Mouse (Mus musculus): ENCODE results near the gene Klra4. TPM values are rescaled to one million over a fixed set of nuclear protein-coding genes. Genes with fewer than 3 reads are reported as not detected.
"Not testable (repeated sequence)": the region's sequence is repeated elsewhere in the genome, so short reads cannot be mapped to it uniquely, and the experiment has no call there.

The Klra4 gene
- polyA plus RNA-seq (2012; ENCODE audit: insufficient read depth, insufficient read length, low replicate concordance, missing spikeins): not detected in 2 replicates

DNA sequence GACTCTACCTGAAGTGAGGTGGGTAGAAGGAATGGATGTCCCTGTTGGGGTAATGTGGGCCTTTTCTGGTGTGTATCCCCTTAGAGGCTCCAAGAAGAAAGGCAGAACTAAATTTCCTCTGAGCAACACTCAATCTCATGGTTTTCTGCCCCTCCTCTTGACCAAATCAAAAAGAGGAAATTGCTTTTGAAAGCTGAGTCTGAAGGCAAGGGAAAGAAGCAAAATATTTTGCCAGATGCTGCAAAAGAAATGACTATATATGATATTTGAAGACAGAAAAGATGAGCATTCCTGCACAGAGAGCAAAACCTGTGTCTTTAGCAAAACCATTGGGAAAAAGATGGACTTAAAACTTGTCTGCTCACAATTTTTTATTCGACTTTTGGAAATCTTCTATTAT lies at the start of gene Klra4:
Klra4 (minus strand) TSS at position 101 of the 400 bp plus-strand sequence.
- not testable (repeated sequence) for H3K4me3 ChIP-seq (ENCODE audit: insufficient read depth, low read depth, low read length); H3K4me1 ChIP-seq (ENCODE audit: control insufficient read depth, insufficient read depth, low read length); H3K27ac ChIP-seq (ENCODE audit: insufficient read depth, low read depth, low read length)
- 56% methylated on average over 1 of the region's 1 CpGs for WGBS

DNA sequence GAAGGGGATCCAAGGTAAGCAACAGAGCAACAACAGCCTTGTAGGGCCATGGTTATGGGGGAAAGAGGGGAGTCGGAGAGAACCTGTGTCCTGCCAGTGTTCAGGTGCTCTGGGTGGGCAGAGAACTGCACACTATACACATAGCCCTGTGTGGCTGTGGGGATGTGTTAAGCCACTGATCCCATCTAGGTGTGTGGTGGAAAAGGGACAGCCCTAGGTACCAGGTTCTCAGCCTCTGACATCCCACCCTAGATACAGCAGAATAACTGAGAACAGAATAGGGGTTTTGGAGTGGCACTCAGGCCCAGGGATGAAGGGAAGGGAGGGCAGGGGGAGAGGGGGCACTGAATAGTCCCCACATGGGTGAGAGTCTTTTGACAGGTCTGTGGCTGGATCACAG lies 43.4 kb upstream of the Klra4 start:
- TF ChIP-seq CTCF (IDR thresholded peaks at IDR 0.05; ENCODE audit: insufficient read depth, low read depth, low read length): no peak
- no peak for TF ChIP-seq POLR2A (IDR thresholded peaks at IDR 0.05; ENCODE audit: insufficient read depth, low read depth, low read length)
- no peaks in the 10 kb centered on the region for H3K4me1 ChIP-seq (ENCODE audit: control insufficient read depth, insufficient read depth, low read length)
- no peak overlapping the region for H3K4me3 ChIP-seq (ENCODE audit: insufficient read depth, low read depth, low read length)
- WGBS: 96% methylated on average over 1 of the region's 1 CpGs
- H3K27ac ChIP-seq (ENCODE audit: insufficient read depth, low read depth, low read length): no peak overlapping the region

DNA sequence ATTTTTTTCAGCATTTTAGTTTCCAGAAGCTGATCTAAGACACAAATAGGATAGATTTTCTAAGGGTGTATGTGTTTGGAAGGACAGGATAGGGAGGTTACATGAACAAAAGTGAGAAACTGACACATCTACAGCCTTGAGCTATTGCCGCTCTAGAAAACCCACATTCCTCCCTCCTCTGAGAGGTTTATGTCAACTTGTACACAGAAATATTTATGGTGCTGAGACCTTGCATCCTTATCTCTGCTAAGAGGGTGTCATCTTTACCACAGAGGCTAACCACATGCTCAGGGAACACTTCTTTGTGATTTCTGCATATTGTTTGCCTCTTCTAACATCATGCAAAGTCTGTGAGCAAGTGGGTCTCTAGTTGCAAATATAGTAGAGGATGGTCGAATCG lies 35.7 kb upstream of the Klra4 start:
- not testable (repeated sequence) for H3K27ac ChIP-seq (ENCODE audit: insufficient read depth, low read depth, low read length); H3K4me3 ChIP-seq (ENCODE audit: insufficient read depth, low read depth, low read length); H3K4me1 ChIP-seq (ENCODE audit: control insufficient read depth, insufficient read depth, low read length)
- WGBS: 89% methylated on average over 3 of the region's 3 CpGs

DNA sequence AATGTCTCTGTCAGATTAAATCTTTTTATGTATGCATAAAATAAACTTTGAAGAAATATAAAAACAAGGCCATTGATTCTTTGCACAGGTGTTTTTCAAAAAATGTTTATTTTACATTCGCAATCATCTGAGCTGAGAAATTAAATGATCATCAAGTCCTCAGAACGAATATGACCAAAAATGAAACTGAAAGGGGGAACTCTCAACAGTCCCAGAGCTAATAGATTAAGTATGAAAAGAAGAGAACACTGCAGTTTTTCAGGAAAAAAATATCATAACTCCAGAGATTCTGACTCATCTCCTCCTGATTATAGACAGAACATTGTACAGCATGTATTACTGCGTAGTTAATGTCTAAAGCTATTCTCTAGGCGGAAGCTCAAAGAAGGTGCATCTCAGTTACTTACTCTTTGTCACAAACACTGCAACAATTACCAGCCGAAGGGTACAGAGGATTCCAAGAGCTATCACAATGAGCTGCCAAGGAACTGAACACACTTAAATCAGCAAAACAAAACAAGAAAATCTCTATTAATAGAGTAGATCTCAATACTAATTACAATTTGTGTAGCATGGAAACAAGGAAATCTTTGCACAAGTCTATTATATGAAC lies 25.4 kb upstream of the Klra4 start:
- WGBS: 77% methylated on average over 5 of the region's 5 CpGs
- Histone ChIP-seq H3K4me1 (ENCODE audit: control insufficient read depth, insufficient read depth, low read length) (no peaks in the 10 kb centered on the region), H3K4me3 (ENCODE audit: insufficient read depth, low read depth, low read length) (no peak overlapping the region), H3K27ac (ENCODE audit: insufficient read depth, low read depth, low read length) (no peak overlapping the region)
- TF ChIP-seq CTCF (IDR thresholded peaks at IDR 0.05; ENCODE audit: insufficient read depth, low read depth, low read length) (no peak), POLR2A (IDR thresholded peaks at IDR 0.05; ENCODE audit: insufficient read depth, low read depth, low read length) (no peak)

DNA sequence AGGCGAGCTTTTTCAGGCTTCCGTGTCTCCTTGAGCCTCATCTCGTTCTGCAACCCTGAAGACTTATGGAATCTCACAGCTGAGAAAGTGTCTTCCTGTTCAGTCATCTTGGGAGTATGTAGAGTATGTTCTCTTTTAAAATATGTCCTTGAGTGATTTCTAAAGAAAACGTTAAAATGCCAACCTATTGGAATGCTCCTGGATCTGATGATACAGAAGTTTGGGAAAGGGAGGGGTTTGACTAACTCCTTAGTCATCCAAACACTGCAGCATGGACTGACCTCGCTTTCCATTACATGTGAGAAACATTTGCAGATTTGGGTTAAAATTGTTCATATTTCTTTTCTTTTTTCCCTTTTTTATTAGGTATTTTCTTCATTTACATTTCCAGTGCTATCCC lies 1.9 kb downstream of the Klra4 start:
- Histone ChIP-seq H3K27ac (ENCODE audit: insufficient read depth, low read depth, low read length) (no peak overlapping the region), H3K4me1 (ENCODE audit: control insufficient read depth, insufficient read depth, low read length) (no peaks in the 10 kb centered on the region), H3K4me3 (ENCODE audit: insufficient read depth, low read depth, low read length) (no peak overlapping the region)
- TF ChIP-seq CTCF (IDR thresholded peaks at IDR 0.05; ENCODE audit: insufficient read depth, low read depth, low read length) (no peak), POLR2A (IDR thresholded peaks at IDR 0.05; ENCODE audit: insufficient read depth, low read depth, low read length) (no peak)
- WGBS: 77% methylated on average over 5 of the region's 5 CpGs

DNA sequence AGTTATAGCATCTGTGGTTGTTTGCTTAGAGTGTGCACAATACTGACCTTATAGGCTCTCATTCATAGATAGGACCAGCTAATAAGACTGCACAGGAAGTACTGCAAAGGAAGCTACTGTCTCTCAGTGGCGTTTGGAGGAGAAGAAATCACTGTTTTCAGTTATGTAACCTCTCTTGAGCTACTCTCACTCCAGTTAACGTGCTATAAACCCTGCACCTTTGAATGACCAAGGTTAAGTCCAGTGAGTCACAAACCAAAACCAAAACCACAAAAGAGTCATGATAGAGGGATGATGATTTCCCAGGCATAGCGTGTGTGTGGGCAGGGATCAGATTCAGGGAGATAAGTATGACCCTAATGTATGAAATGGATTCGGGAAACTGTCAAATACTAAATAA lies 31.9 kb downstream of the Klra4 start:
- whole genome bisulfite sequencing: 48% methylated on average over 4 of the region's 4 CpGs
- not testable (repeated sequence) for H3K27ac ChIP-seq (ENCODE audit: insufficient read depth, low read depth, low read length); H3K4me1 ChIP-seq (ENCODE audit: control insufficient read depth, insufficient read depth, low read length); H3K4me3 ChIP-seq (ENCODE audit: insufficient read depth, low read depth, low read length)

DNA sequence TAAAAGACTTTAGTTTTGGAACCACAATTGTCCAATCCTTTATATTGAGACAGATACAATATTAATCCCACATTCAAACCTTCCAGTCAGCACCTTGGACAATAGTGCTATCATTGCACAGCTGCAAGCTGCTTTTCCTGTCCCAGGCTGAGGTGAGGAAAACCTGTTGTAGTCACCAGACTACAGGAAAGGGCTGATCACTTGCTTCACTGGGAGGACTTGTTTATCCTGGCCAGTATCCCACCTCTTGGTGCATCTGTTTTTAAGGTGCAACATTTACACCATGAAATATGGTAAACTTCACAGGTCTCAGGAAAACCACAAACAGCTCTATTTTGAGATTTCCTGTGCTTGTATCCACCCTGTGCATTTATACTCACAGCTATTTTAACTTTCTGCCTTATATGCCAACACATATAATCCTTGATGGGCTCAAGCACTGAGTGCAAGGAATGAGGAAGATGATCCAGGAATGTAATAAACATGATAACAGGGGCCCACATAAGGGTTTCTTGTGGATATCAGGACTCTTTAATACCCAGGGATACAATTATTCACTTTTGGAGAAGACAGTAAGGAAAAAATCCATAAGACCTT lies 35.5 kb downstream of the Klra4 start:
- not testable (repeated sequence) for H3K27ac ChIP-seq (ENCODE audit: insufficient read depth, low read depth, low read length); H3K4me3 ChIP-seq (ENCODE audit: insufficient read depth, low read depth, low read length); H3K4me1 ChIP-seq (ENCODE audit: control insufficient read depth, insufficient read depth, low read length)

DNA sequence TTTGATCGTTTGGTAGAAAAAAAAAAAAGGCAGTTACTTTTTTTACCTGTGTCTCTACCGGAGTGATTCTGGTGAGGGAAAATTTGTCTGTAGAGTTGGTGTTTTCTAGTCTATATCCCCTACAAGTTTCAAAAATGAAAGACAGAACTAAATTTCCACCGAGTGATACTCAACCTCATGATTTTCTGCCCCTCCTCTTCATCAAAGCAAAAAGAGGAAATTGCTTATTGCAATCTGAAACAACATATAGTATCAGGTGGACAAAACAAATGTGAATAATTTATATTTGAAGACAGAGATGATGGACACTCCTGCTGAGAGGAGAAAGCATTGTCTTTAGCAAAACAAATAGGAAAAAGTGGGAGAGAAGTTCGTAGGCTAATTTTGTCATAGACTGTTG lies 40.2 kb downstream of the Klra4 start, which contains the start of gene Klra6:
Klra6 (minus strand) TSS at position 101 of the 400 bp plus-strand sequence.
- TF ChIP-seq CTCF (IDR thresholded peaks at IDR 0.05; ENCODE audit: insufficient read depth, low read depth, low read length) (no peak), POLR2A (IDR thresholded peaks at IDR 0.05; ENCODE audit: insufficient read depth, low read depth, low read length) (no peak)
- H3K4me3 ChIP-seq (ENCODE audit: insufficient read depth, low read depth, low read length): no peak within 1 kb of the TSS
- no peak within 1 kb of the TSS for H3K27ac ChIP-seq (ENCODE audit: insufficient read depth, low read depth, low read length)
- no peaks in the 10 kb centered on the region for H3K4me1 ChIP-seq (ENCODE audit: control insufficient read depth, insufficient read depth, low read length)
- WGBS: 77% methylated on average over 4 of the region's 4 CpGs

Other genes starting within 250 kb of the Klra4 start
- gene Gm17631, start 204.6 kb downstream of the Klra4 start, polyA plus RNA-seq (2012; ENCODE audit: insufficient read depth, insufficient read length, low replicate concordance, missing spikeins): not detected in 2 replicates
- not detected in 2 replicates for gene Klra17, start 190.6 kb downstream of the Klra4 start, polyA plus RNA-seq (2012; ENCODE audit: insufficient read depth, insufficient read length, low replicate concordance, missing spikeins)
- not detected in 2 replicates for gene Klra5, start 149.6 kb downstream of the Klra4 start, polyA plus RNA-seq (2012; ENCODE audit: insufficient read depth, insufficient read length, low replicate concordance, missing spikeins)
- not detected in 2 replicates for gene Klra6, start 40.3 kb downstream of the Klra4 start, polyA plus RNA-seq (2012; ENCODE audit: insufficient read depth, insufficient read length, low replicate concordance, missing spikeins)
- not detected in 2 replicates for gene Klra8, start 62.6 kb upstream of the Klra4 start, polyA plus RNA-seq (2012; ENCODE audit: insufficient read depth, insufficient read length, low replicate concordance, missing spikeins)
- not detected in 2 replicates for gene Klra9, start 125.8 kb upstream of the Klra4 start, polyA plus RNA-seq (2012; ENCODE audit: insufficient read depth, insufficient read length, low replicate concordance, missing spikeins)
- gene Klra7, start 166.1 kb upstream of the Klra4 start, polyA plus RNA-seq (2012; ENCODE audit: insufficient read depth, insufficient read length, low replicate concordance, missing spikeins): not detected in 2 replicates
- gene Klra10, start 214.7 kb upstream of the Klra4 start, polyA plus RNA-seq (2012; ENCODE audit: insufficient read depth, insufficient read length, low replicate concordance, missing spikeins): not detected in 2 replicates

Measured in olfactory bulb, adult 2 months (tissue).